Mouse (Mus musculus): Measurements from ENCODE around the gene Mgat4b.
"Not testable (repeated sequence)": the region's sequence is repeated elsewhere in the genome, so short reads cannot be mapped to it uniquely, and the experiment has no call there.

Gene Mgat4b

DNA sequence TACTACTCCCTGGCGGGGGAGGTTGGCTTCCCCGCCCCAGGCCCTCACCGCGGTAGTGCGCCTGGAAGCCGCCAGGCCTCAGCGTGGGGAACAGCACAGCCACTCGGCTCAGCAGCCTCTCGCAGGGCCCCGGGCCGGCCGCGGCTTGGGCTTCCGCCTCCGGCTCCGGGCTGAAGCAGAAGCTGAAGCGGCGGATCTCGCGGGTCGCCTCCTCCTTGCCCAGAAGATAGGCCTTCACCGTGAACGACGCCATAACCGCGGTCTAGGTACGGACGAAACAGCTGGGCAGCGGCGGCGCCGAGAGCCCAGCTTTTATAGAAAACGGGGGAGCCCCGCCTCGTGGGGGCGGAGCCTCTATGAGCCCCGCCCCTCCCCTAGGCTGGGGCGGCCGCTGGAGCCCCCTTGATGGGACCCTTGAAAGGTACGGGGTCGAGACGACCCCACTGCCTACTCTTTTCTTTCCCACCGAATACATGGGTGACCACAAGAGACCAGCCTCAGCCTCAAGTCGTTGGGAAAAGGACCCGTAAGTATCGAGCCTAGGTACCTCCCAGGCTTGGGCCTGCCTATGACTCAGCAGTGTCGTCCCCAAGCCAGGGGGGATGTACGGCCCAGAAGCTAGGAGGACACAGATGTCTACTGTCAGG lies at the start of gene Mgat4b, which contains the start of gene Sqstm1:
Gene Mgat4b, plus strand, starts transcription at position 386 of the 647 bp plus-strand sequence.
Gene Sqstm1, minus strand, starts transcription at position 323 of the 647 bp plus-strand sequence.
- no peak for DNase-seq (ENCODE audit: low read depth, low spot score)

DNA sequence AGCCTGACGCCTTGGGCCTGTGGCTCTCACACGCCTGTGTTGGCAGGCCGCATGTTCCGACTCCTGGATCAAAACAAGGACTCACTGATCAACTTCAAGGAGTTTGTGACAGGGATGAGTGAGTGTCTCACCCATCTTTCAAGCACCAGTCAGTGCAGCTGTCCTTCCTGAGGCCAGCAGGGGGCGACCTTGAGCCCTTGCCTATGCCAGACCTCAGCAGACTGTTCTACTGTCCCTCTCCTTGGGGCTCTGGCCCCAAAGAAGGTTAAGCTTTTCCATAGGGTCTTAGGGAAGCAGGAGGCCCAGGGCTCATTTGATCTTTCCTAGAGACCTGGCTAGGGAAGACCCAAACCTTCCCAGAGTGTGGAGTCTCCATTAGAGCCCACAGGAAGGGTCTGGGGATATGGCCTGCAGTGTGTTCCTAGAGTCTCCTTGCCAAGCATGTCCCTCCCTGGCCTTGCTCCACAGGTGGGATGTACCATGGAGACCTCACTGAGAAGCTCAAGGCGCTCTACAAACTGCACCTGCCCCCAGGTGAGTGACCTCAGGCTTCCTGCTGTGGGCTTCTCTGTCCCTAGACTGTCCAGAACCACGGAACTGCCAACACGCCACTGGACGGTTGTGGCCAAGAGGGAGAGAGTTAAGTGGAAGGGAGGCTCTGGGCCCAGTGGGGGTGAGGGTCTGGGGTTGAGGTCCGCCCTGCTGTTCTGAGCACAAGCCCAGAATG lies 48.9 kb upstream of the Mgat4b start:
- DNase-seq (ENCODE audit: low read depth, low spot score): no peak

DNA sequence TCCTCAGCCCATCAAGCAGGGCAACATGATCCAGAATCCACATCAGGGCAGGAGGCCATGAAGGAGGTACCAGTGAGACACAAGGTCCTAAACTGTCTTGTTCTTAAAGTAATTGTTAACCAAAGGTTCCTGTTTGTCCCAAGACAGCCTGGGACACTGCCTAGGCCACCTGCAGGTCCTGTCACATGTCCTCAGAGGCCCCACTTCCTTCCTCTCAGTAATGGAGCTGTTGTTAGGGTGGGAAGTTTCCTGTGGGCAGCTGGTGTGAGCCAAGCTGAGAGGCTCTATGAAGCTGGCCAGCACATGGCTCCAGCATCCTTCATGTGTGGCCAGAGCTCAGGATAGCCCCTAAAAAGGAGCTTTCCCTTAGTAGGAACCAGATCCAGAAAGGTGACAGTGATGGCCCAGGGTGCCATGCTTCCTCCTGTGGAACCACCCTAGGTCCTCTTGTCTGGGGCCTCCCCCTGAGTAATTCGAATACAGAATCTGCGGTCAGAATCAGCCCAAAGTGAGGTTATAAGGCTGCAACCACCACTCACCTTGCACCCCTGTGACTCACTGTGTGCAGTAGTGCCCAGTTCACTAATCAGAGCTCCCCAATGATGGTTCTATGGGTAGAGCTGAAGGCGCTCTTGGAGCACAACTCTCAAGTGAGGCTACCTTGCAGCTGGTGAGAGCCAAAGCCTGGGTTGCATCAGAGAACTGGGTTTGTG lies 48.2 kb upstream of the Mgat4b start:
- DNase-seq (ENCODE audit: low read depth, low spot score): no peak

DNA sequence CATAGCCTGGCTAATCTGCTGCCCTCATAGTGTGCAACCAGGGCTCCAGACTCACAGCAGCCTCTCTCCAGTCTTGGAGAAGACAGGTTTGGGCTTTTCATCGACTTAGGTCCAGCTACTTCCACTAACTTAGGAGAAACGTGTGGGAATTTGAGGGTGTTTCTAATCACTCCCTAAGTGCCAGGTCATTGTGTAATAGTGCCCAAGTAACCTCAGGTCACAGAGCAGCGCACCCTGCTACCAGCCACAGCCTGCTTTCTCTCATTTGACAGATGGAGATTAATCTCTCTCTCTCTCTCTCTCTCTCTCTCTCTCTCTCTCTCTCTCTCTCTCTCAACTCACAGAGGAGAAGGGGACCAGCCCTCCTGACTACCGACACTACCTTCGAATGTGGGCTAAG lies 42.3 kb upstream of the Mgat4b start:
- no peak for DNase-seq (ENCODE audit: low read depth, low spot score)

DNA sequence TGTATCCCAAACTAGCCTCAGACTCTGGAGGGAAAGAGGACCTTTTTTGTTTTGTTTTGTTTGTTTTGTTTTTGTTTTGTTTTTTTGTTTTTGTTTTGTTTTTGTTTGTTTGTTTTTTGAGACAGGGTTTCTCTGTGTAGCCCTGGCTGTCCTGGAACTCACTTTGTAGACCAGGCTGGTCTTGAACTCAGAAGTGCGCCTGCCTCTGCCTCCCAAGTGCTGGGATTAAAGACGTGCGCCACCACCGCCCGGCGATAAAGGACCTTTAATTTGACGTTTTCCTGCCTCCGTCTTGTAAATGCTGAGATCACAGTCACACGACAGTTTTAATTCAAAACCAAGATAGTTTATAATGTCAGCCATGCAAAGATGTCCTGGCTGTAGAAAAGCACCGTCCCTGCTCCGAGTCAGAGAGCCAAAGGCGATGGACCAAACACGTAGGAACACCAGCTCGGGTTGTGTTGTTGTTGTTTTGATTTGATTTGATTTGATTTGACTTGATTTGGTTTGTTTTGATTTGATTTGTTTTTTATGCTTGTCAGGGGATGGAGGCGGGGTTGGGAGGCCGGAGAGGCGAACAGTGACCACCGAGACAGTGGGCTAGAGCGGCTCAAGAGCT lies 36.5 kb upstream of the Mgat4b start, which contains the start of gene Mrnip:
Gene Mrnip, plus strand, starts transcription at position 334 of the 619 bp plus-strand sequence.
- DNase-seq (ENCODE audit: low read depth, low spot score): not testable (repeated sequence)

DNA sequence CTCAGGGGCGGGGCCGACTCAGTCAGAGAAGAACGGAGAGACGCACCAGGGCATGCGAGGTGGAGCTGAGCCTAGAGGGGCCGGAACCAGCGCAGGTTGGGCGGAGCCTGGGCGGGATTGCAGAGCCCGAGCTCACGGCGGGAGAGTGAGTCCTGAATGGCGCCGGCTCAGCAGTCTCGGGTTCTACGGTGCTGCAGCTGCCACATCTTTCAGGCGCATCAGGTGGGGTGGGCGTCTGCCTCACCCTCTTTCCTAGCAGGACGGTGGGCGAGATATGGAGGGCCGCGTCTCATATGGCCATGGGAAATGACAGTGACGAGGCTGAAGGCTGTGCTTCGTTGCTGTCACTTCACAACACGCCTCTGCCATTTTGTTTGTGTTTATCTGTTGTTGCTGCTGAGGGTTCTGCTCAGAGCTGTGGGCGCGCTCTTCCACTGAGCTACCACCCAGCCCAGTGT lies 35.9 kb upstream of the Mgat4b start:
- DNase-seq (ENCODE audit: low read depth, low spot score): peak; percentile 98

DNA sequence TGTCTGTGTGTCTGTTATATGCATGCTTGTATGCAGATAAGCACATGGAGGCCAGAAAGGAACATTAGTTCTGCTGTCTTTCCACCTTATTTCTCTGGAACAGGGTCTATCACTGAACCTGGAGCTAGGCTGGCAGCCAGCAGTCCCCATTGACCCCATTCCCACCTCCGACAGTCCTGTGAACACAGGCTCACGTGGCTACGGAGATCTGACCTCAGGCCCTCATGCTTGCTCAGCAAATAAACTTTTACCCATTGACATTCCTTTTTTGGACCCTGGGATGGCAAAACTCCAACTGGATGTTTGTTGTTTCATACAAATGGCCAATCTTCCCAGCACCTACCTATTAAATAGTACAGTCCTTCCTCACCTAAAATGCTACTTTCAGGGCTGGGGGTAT lies 34.3 kb upstream of the Mgat4b start:
- DNase-seq (ENCODE audit: low read depth, low spot score): no peak

DNA sequence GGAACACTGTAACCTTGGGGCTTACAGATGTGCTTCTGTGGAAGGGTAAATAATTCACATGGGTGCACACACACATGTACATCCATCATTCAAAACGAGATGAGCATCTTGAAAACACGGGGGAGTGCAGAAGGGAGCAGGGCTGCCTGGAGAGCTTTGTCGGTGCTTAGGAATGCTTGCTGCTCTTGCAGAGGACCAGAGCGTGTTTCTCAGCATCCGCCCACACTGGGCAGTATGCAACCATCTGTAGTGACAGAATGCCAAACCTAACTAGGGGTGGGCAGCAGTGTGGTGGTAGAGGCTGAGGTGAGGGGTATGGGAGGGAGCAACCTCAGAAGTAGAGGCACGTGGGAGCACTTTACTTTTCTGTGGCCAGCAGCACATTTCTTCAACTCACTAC lies 33.6 kb upstream of the Mgat4b start:
- peak; percentile 68 for DNase-seq (ENCODE audit: low read depth, low spot score)

DNA sequence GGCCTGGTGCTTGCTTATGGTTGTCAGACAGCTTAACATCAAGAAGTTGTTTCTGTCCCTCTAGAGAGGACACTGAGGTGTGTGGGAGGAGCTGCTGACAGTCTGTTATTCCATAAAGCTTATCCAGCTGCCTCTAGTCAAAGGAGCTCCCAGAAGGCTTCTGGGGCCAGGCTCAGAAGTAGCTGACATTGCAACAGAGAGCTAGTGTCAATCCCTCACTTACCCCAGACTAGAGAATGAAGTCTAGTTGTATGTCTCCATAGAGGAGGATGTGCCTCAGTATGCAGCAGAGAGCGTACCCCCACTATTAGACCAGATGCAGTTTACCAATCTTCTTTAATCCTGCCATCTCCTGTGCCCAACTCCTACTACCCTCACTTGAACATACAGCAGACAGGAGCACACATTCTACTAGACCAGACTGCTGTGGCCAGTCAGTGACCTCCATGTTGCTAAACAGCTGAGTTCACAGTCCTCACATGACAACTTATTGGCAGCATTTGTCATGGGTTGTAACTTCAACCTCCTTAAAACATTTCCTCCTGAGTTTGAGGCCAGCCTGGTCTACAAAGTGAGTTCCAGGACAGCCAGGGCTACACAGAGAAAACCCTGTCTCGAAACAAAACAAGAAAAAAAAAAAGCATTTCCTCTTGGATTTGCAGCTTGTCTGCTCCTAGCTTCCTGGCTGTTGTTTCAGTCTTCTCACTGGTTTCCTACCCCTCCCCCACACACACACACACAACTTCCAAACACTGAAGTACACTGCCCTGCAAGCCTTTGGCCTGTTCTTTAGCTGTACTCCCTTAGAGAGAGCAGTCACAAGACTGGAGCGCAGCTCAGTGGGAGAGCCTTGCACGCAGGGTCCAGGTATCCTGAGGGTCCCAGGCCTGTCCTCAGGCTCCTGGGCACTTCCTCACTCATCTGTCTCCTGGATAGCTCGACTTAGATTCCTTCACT lies 31.9 kb upstream of the Mgat4b start:
- no peak for DNase-seq (ENCODE audit: low read depth, low spot score)

DNA sequence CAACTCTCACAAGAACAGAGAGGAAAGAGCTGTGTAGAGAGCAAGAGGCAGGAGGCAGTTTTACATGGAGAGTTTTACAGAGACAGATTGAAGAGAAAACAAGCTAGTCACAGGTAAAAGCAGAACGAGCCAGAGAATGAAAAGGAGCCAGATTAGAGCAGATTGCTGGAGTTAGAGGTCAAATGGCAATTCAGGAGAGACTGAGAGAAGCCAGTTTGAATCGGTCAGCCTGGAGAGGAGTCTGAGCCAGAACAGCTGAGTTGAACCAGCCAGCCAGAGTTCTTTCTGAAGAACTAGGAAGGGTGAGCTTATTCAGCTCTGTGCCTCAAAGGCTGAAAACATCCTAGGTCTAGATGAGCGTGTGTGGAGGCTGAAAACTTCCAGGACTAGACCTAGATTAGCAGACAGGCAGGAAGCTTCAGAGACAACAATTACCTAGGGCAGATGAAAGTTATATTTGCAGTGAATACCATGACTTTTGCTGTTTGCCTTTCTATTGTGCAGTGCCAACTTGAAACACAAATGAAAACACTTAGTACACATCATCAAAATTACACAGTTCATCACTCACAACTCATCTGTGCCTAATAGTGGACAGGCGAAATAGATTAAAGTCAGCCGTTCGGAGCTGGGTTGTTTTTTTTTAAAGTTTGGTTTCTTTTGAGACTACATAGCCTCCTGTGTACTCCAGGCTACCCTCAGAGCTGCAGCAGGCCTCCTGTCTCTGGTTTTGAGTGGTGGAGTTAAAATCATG lies 30.0 kb upstream of the Mgat4b start:
- no peak for DNase-seq (ENCODE audit: low read depth, low spot score)

DNA sequence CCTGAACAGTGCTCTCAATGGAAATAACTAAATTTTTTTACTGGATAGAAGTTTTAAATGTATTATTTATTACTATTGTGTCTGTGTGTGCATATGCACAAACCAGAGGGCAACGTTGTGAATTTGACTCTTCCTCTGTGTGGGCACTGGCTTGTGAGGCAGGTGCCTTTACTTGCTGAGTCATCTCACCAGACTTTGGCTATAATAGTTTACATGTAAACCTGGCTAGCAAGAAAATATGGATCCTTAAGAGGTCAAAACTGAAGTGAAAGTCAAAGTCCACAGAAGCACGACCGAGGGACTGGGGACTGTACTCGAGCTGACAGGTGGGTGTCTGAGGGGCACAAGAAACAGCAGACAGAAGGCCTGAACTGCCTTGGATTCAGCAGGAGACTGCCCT lies 28.0 kb upstream of the Mgat4b start:
- no peak for DNase-seq (ENCODE audit: low read depth, low spot score)

DNA sequence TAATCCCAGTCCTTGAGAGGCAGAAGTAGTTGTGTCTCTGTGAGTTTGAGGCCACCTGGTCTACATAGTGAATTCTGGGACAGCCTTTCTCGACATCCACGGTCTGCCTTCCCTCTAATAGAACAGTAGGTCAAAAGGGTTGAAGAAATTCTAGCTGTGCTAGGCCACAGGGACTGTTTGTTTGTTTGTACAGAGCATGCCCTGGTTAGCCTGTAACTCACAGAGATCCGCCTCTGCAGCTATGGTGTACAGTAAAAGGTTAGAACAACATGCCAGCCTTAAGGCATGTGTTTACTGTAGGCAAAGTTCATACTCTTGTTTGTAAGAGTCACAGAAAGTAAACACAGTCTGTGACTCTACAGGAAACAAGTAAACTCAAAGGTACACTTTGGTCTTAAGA lies 25.9 kb upstream of the Mgat4b start:
- DNase-seq (ENCODE audit: low read depth, low spot score): no peak

DNA sequence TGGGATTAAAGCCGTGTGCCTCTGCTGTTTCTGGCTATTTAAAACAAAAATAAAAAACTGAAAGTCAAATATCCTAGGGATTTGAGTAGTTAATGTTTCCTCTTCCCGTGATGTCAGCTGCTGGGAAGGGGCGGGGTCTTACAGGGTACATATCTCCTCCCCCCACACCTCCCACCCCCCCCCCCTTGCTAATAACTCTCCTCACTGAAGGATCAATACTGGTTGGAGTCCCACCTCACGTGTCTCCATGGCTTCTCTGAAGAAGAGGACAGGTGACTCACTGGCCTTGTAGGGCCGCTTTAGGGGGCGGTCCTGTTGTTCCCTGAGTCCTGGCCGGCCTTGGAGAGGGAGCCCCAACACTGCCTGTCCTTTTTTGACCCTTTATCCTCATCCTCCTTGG lies 22.0 kb upstream of the Mgat4b start:
- no peak for DNase-seq (ENCODE audit: low read depth, low spot score)

DNA sequence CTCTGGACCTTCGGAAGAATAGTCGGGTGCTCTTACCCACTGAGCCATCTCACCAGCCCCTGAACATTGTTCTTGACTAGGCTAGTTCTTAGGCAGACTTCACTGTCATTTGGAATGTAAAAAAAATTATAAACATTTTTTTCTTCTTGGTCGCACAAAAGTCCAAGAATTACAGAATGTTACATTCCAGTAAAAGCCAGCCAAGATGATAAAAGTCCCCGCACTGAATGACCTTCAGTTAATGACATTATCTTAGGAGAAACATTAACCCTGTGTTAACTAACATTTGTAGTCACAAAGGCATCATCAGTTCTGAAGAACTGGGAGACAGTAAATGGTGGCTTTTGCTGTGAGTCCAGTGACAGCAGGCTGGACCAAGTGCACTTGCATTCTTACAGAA lies 20.3 kb upstream of the Mgat4b start:
- DNase-seq (ENCODE audit: low read depth, low spot score): no peak

DNA sequence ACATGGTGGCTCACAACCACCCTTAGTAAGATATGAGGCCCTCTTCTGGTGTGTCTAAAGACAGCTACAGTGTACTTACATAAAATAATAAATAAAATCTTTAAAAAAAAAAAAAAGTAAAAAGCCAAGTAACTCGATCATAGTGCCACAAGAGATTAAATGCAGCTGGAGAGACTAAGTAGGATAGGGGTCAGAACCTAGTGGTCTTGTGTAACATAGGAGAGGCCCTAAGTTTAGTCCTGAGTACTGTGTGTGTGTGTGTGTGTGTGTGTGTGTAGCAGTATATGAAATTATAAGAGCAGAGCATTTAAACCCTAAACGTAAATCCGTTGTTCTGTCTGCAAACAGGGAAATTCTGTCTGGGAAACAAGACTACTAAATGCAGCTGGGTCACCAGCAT lies 18.4 kb upstream of the Mgat4b start:
- DNase-seq (ENCODE audit: low read depth, low spot score): no peak

DNA sequence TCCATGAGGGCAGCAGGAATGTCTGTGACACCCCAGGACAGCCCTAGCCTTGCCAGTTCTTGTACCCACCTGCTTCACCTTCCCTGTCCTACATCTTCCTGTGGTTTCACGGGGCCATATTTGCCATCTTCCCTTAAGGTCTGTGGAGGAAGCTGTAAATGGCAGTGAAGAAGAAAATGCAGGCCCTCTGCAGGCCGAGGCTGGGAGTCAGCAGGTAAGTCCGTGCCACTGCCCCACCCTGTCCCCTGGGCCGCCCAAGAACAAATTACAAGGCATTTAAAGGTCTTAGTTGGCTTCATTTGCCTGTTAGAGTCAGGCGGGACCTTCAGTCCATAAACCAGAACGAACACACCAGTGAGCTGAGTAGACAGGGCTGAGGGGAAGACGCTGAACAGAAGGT lies 16.6 kb upstream of the Mgat4b start:
- DNase-seq (ENCODE audit: low read depth, low spot score): no peak

DNA sequence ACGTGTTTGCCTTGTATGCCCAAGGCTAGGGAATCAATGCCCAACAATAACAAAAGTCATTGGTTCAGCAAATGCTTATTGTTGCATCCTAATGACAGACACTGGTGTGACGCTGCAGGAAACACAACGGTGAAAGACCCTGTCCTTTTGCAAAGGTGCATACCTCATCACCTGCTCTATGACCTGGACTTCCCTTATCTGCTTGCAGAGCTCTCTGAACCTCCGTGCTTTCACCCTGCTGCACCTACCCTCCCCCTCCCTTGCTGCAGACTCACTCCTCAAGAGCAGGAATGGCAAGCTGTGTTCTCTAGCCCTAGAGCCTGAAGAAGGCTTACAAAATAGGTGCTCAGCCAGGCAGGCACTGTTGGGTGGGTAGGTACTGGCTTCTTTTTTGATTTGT lies 15.9 kb upstream of the Mgat4b start:
- no peak for DNase-seq (ENCODE audit: low read depth, low spot score)

DNA sequence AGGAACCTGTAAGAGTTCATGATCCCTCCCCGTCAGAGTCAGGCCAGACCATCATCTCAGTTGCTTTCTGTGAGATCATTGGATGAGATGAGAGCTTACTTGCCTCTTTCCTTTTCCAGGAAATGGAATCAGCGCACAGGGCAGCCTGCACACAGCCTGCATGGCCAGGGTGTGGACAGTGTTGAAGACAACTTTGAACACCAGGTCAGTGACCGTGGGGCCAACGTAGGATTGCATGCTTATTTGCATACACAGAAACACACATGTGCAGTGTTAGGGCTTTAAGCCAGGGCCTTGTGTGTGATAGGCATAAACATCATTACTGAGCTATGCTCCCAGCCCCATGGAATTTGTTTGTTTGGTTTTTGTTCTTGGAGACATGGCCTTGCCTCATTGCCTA lies 13.2 kb upstream of the Mgat4b start:
- DNase-seq (ENCODE audit: low read depth, low spot score): no peak

DNA sequence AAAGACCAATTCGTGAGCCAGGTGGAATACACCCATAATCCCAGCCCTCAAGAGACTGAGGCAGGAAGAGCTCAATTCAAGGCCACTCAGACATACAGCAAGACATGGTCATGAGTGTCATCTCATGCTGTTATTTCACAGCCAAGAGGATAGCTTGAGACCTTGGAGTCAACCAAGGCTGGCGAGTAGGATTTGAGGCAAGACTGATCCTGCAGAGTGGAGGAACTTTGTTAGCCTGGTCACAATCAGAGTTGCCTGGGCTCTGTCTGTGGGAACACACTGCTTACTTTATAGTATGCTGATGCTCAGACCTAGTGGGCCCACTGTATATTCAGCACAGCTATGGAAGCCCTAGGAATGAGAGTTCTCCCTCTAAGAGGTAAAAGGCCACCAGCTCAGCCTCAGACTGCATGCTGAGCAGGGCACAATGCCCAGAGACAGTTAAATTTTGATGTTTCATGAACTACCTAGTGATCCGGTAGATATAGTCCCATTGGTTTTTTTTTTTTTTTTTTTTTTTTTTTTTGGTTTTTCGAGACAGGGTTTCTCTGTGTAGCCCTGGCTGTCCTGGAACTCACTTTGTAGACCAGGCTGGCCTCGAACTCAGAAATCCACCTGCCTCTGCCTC lies 12.4 kb upstream of the Mgat4b start:
- DNase-seq (ENCODE audit: low read depth, low spot score): no peak

DNA sequence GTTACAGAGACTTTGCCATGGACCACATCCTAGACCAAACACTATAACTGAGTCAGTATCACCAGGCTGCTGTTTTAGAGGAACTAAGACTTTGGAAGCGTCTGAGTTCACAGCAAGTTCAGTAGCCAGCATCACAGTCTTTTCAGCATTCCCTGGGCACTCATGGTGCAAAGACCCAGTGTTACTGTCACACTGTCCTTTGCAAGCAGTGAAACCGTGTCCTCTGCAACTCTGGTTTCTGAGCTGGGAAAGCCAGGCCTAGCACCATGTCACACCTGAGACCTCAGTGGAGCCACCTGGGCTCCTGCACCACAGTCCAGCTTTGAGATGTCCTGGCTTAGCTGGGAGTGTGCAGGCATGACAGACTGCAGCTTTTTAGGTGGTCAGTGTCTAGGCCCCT lies 11.8 kb upstream of the Mgat4b start:
- DNase-seq (ENCODE audit: low read depth, low spot score): no peak
